Mouse (Mus musculus) olfactory bulb, adult 2 months (tissue): ENCODE measurements around the gene Pfdn5. TPM values are rescaled to one million over a fixed set of nuclear protein-coding genes. Genes with fewer than 3 reads are reported as not detected.

Source experiments
- H3K27ac ChIP-seq: fragments of 200-500 bp; 2 replicates; pipeline ENCODE4 v1.5.1; 2012; ENCODE audit warnings: low read depth, low read length; ENCODE audit not compliant: insufficient read depth
- H3K4me1 ChIP-seq: fragments of 200-500 bp; 2 replicates; pipeline ENCODE4 v1.6.1; 2012; ENCODE audit warnings: low read length; ENCODE audit not compliant: control insufficient read depth, insufficient read depth
- H3K4me3 ChIP-seq: fragments of 200-500 bp; 2 replicates; pipeline ENCODE4 v1.5.1; 2012; ENCODE audit warnings: mild to moderate bottlenecking, low read depth, low read length, moderate library complexity; ENCODE audit not compliant: insufficient read depth
- CTCF ChIP-seq: fragments of 200-500 bp; IDR thresholded peaks from 2 replicates; pipeline ENCODE4 v1.5.1; 2012; ENCODE audit warnings: low read depth, mild to moderate bottlenecking, low read length, moderate library complexity; ENCODE audit not compliant: insufficient read depth
- POLR2A ChIP-seq: fragments of 200-500 bp; IDR thresholded peaks from 2 replicates; pipeline ENCODE4 v1.6.1; 2012; ENCODE audit warnings: mild to moderate bottlenecking, low read depth, low read length, moderate library complexity; ENCODE audit not compliant: insufficient read depth
- WGBS: fragments of 180-500 bp; shearing (Covaris S2); methylation state at CpG from one replicate; pipeline ENCODE4 v1.1.7; 2018; 5-methylcytosine and 5-hydroxymethylcytosine counted together
- polyA plus RNA-seq: library from polyadenylated mRNA; stranded (reverse); fragments of >200 nt; gene quantifications from 2 replicates; pipeline ENCODE4 v1.2.4, GENCODE M21; 2012; ENCODE audit warnings: low replicate concordance; ENCODE audit not compliant: missing spikeins, insufficient read depth, insufficient read length

The Pfdn5 gene
- polyA plus RNA-seq, 1 experiment: 1,008 TPM

DNA sequence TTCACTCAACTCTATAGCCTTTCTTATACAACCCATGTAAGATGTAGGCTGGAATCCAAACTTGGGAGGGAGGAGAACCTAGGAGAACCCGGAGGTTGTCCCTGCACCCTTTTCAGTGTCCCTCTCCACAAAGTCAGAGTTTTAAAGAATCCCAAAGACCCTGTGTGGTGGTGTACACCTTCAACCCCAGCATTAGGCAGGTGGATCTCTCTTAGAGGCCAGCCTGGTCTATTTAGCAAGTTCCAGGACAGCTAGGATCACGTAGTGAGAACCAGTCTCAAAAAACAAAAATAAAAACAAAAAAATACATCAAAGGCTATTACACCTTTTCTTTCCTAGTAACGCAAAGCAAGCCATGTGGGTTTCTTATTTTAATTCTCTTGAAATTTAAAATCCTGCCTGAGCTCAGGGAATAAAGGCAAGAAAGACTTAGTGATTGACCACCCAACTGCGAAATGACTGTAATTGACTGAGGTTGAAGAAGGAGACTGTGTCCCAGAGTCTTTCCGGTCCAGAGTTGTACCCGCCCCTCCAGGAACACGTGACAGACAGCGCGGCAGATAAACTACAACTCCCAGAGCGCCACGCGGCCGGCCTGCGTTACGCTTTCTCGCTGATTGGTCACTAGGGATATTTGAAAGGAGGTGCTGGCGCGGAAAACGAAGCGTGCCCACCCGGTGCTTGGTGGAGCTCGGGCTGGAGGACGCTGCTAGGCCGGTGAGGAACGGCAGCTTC lies 30.1 kb upstream of the Pfdn5 start, which contains the start of gene Espl1:
Gene Espl1, plus strand, starts transcription at position 634 of the 735 bp plus-strand sequence.
- peak within 1 kb of the TSS; percentile 69 for H3K4me3 ChIP-seq
- 3% methylated on average over 25 of the region's 25 CpGs for WGBS
- TF ChIP-seq POLR2A (no peak), CTCF (no peak)
- H3K27ac ChIP-seq: no peak within 1 kb of the TSS
- H3K4me1 ChIP-seq: no peaks in the 10 kb centered on the region

- Histone ChIP-seq H3K4me1 (no peaks in the 10 kb centered on the region), H3K4me3 (peak overlapping the region; percentile 69), H3K27ac (no peak overlapping the region)
- 5% methylated on average over 24 of the region's 24 CpGs for WGBS
- TF ChIP-seq POLR2A (no peak), CTCF (no peak)
Observed at GRCm38 (mm10) chr15:102296368-102297006, 29.4 kb upstream of the Pfdn5 start.

GRCm38 (mm10) chr15:102302542-102302941 lies 23.4 kb upstream of the Pfdn5 start:
- WGBS: 95% methylated on average over 6 of the region's 6 CpGs
- Histone ChIP-seq H3K4me3 (no peak overlapping the region), H3K4me1 (no peaks in the 10 kb centered on the region), H3K27ac (no peak overlapping the region)
- TF ChIP-seq CTCF: no peak
- no peak for TF ChIP-seq POLR2A

DNA sequence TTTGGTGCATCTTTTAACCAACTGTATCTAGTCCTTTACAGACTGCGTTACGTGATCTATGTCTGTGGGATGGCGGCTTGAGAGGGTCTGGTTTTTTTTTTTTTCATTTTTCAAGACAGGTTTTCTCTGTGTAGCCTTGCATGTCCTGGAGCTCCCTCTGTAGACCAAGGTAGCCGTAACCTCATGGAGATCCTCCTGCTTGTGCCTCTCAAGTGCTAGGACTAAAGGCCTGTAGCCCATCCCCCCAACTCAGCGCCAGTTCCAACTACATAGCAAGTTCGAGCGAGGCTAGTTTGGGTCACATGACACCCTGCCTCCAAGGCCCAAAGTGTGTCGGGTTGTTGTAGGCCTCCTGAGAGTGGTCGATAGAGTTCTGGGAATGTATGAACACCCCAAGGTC lies 17.2 kb upstream of the Pfdn5 start:
- Histone ChIP-seq H3K4me1 (no peaks in the 10 kb centered on the region), H3K27ac (no peak overlapping the region), H3K4me3 (no peak overlapping the region)
- TF ChIP-seq POLR2A: no peak
- WGBS: 94% methylated on average over 9 of the region's 9 CpGs

DNA sequence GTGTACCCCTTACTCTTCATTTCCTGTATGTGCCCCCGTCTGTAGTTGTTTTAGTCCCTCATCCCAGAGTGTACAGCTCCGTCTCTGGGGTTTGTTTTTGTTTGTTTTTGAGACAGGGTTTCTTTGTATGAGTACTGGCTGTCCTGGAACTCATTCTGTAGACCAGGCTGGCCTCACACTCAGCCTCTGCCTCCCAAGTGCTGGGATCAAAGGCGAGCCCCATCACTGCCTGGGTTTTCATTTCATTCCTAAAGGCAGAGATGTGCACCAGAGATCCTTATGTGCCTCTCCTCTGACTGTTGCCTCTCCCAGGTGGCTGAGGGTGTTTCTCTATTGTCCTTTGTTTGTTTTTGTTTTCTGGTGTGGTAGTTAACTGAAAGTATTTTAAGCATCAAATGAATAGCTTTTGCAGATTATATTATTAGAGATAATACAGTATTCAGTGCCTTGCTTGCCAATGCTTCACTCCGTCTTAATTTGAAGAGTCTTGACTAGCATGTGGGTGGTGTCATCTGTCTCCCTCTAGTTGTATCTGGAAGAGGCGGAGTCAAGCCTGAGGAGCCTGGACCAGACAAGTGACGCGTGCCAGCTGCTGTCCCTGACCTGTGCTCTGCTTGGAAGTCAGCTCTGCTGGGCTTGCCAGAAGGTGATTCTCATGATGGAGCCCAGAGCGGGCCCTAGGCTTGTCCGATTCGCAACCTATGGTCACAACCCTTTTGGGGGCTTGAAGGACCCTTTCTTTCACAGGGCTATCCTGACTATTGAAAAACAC lies 15.7 kb upstream of the Pfdn5 start:
- 89% methylated on average over 10 of the region's 10 CpGs for WGBS
- TF ChIP-seq CTCF: no peak
- no peak for TF ChIP-seq POLR2A
- no peak overlapping the region for H3K4me3 ChIP-seq
- no peak overlapping the region for H3K27ac ChIP-seq
- peaks cover 2% of the 10 kb centered on the region; the same call in 1 of the 2 replicates for H3K4me1 ChIP-seq

DNA sequence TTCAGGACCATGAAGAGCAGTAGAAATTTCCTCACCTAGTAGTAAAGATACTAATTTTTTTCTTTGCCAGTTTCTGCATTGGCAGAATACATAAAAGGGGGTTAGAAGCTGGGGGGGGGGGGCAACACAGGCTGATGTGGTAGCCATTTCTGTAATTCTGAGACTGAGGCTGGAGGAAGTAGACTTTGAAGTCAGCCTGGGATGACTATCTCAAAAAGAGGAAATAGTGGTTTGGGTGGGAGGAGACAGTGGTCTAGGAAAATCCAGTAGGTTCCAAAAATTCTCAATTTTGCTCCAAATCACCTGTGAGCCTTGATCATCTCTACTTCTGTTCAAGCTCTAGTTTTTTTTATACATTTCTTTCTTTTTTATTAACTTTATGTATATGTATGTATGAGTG lies 14.4 kb upstream of the Pfdn5 start:
- peaks cover 5% of the 10 kb centered on the region; the same call in 1 of the 2 replicates for H3K4me1 ChIP-seq
- no peak for TF ChIP-seq CTCF
- no peak for TF ChIP-seq POLR2A
- no peak overlapping the region for H3K4me3 ChIP-seq
- H3K27ac ChIP-seq: no peak overlapping the region

DNA sequence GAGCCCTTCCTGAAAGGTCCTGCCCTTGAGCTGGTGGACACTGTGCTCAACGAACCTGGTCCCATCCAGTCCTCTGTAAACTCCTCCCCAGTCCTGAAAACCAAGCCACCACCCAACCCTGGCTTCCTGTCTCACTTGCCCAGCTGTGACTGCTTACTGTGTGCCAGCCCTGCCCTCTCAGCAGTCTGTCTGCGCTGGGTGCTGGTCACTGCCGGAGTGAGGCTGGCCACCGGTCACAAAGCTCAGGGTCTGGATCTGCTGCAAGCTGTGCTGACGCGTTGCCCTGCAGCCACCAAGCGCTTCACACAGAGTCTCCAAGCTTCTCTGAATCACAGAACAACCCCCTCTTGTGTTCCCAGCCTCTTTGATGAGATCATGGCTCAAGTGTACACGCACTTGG lies 10.6 kb upstream of the Pfdn5 start:
- WGBS: 57% methylated on average over 8 of the region's 8 CpGs
- TF ChIP-seq POLR2A: no peak
- no peak for TF ChIP-seq CTCF
- no peak overlapping the region for H3K4me3 ChIP-seq
- no peak overlapping the region for H3K27ac ChIP-seq
- H3K4me1 ChIP-seq: peaks cover 5% of the 10 kb centered on the region; the same call in 1 of the 2 replicates

- TF ChIP-seq CTCF (no peak; the same call in 1 of the 2 replicates), POLR2A (no peak)
- Histone ChIP-seq H3K4me3 (no peak overlapping the region), H3K27ac (no peak overlapping the region), H3K4me1 (peaks cover 5% of the 10 kb centered on the region; the same call in 1 of the 2 replicates)
- WGBS: 90% methylated on average over 6 of the region's 6 CpGs
Observed at GRCm38 (mm10) chr15:102316263-102316662, 9.7 kb upstream of the Pfdn5 start.
